Mouse (Mus musculus) lung, adult 2 months (tissue): ENCODE data around the gene Git1. TPM values are rescaled to one million over a fixed set of nuclear protein-coding genes. Genes with fewer than 3 reads are reported as not detected.

Experiments used
- DNase-seq: peaks from one replicate; pipeline ENCODE4 v3.0.0; 2022
- H3K4me1 ChIP-seq: fragments of 200-500 bp; 2 replicates; pipeline ENCODE4 v1.6.1; 2011; ENCODE audit warnings: low read length; ENCODE audit not compliant: control insufficient read depth, insufficient read depth
- H3K4me3 ChIP-seq: fragments of 200-500 bp; replicated peaks from 2 replicates; pipeline ENCODE3; 2011; ENCODE audit warnings: low read depth, mild to moderate bottlenecking, control low read depth, low read length; ENCODE audit errors: extremely low read depth
- CTCF ChIP-seq: fragments of 200-500 bp; IDR thresholded peaks from 2 replicates; pipeline ENCODE4 v1.5.1; 2011; ENCODE audit warnings: mild to moderate bottlenecking, low read length, control low read depth; ENCODE audit not compliant: insufficient read depth
- POLR2A ChIP-seq: fragments of 200-500 bp; IDR thresholded peaks from 2 replicates; pipeline ENCODE4 v1.6.1; 2011; ENCODE audit warnings: low read depth, mild to moderate bottlenecking, control low read depth, low read length, borderline replicate concordance; ENCODE audit errors: extremely low read depth
- WGBS: fragments of 180-500 bp; shearing (Covaris S2); methylation state at CpG from one replicate; pipeline ENCODE4 v1.1.7; 2018; 5-methylcytosine and 5-hydroxymethylcytosine counted together
- polyA plus RNA-seq: library from polyadenylated mRNA; depleted of rRNA; stranded (reverse); fragments of >200 nt; gene quantifications from 2 replicates; pipeline ENCODE4 v1.2.3, GENCODE M21; 2012

Git1 gene
- polyA plus RNA-seq, 1 experiment, result 112 TPM

- WGBS, result 66% methylated on average over 12 of the region's 12 CpGs
- DNase-seq, result no peak
- TF ChIP-seq CTCF (no peak), POLR2A (no peak)
- Histone ChIP-seq H3K4me3 (no peak overlapping the region), H3K4me1 (peaks cover 44% of the 10 kb centered on the region)
Observed at GRCm38 (mm10) chr11:77498261-77499139, 5.1 kb downstream of the Git1 start.

- no peak for TF ChIP-seq POLR2A
- TF ChIP-seq CTCF, result no peak
- H3K4me3 ChIP-seq, result no peak overlapping the region
- peaks cover 44% of the 10 kb centered on the region for H3K4me1 ChIP-seq
- 73% methylated on average over 7 of the region's 7 CpGs for WGBS
- no peak for DNase-seq
Observed at GRCm38 (mm10) chr11:77499354-77499753, 6.0 kb downstream of the Git1 start.

GRCm38 (mm10) chr11:77500361-77501325, 7.3 kb downstream of the Git1 start:
- Histone ChIP-seq H3K4me1 (peaks cover 38% of the 10 kb centered on the region), H3K4me3 (no peak overlapping the region)
- no peak for DNase-seq
- 76% methylated on average over 17 of the region's 17 CpGs for WGBS
- no peak for TF ChIP-seq CTCF
- TF ChIP-seq POLR2A, result no peak

- WGBS, result 9% methylated on average over 5 of the region's 5 CpGs
- H3K4me1 ChIP-seq, result peaks cover 33% of the 10 kb centered on the region
- peak; percentile 75 for DNase-seq
Observed at GRCm38 (mm10) chr11:77501392-77501791, 8.0 kb downstream of the Git1 start.

GRCm38 (mm10) chr11:77501971-77502370, 8.6 kb downstream of the Git1 start:
- Histone ChIP-seq H3K4me3 (no peak overlapping the region), H3K4me1 (peaks cover 30% of the 10 kb centered on the region)
- WGBS, result 94% methylated on average over 4 of the region's 4 CpGs
- TF ChIP-seq CTCF (no peak), POLR2A (no peak)
- no peak for DNase-seq

More at GRCm38 (mm10) chr11:77501392-77501791, 8.0 kb downstream of the Git1 start:
- TF ChIP-seq POLR2A, result no peak
- TF ChIP-seq CTCF, result peak; percentile 94
- H3K4me3 ChIP-seq, result no peak overlapping the region

GRCm38 (mm10) chr11:77502481-77502880, 9.1 kb downstream of the Git1 start:
- no peak overlapping the region for H3K4me3 ChIP-seq
- no peak for DNase-seq
- TF ChIP-seq POLR2A, result no peak
- no peak for TF ChIP-seq CTCF
- 69% methylated on average over 6 of the region's 6 CpGs for WGBS
- H3K4me1 ChIP-seq, result peaks cover 26% of the 10 kb centered on the region

GRCm38 (mm10) chr11:77503511-77503910, 10.1 kb downstream of the Git1 start:
- 60% methylated on average over 3 of the region's 3 CpGs for WGBS
- DNase-seq, result no peak

GRCm38 (mm10) chr11:77504377-77504776, 11.0 kb downstream of the Git1 start:
- Histone ChIP-seq H3K4me3 (no peak overlapping the region), H3K4me1 (peaks cover 21% of the 10 kb centered on the region)
- WGBS, result 91% methylated on average over 19 of the region's 19 CpGs
- TF ChIP-seq CTCF, result no peak
- no peak for TF ChIP-seq POLR2A
- no peak for DNase-seq

More at GRCm38 (mm10) chr11:77503511-77503910, 10.1 kb downstream of the Git1 start:
- no peak for TF ChIP-seq POLR2A
- no peak for TF ChIP-seq CTCF
- no peak overlapping the region for H3K4me3 ChIP-seq
- peaks cover 22% of the 10 kb centered on the region for H3K4me1 ChIP-seq

GRCm38 (mm10) chr11:77505291-77505980, 12.1 kb downstream of the Git1 start:
- Histone ChIP-seq H3K4me1 (peaks cover 21% of the 10 kb centered on the region), H3K4me3 (no peak overlapping the region)
- 81% methylated on average over 22 of the region's 22 CpGs for WGBS
- TF ChIP-seq CTCF (no peak), POLR2A (no peak)
- DNase-seq, result peak; percentile 2
